Mouse (Mus musculus) brain, embryonic 14.5 days (tissue): ENCODE measurements at regions not wholly inside any gene's neighbourhood (a gene's known extent, or its start where the extent isn't known, plus 50 kb on each side); places are given as distances from the start of the nearest gene placed in this dataset.

Experiments used
- CTCF ChIP-seq: fragments of 200-500 bp; IDR thresholded peaks from 2 replicates; pipeline ENCODE4 v1.5.1; 2012; ENCODE audit warnings: inconsistent platforms, mild to moderate bottlenecking, moderate library complexity, borderline replicate concordance; ENCODE audit not compliant: insufficient read depth, insufficient read length; ENCODE audit errors: extremely low read depth
- POLR2A ChIP-seq: fragments of 200-500 bp; IDR thresholded peaks from 2 replicates; pipeline ENCODE4 v1.6.1; 2012; ENCODE audit warnings: mild to moderate bottlenecking, inconsistent platforms, borderline replicate concordance; ENCODE audit not compliant: poor library complexity, insufficient read depth, insufficient read length, severe bottlenecking; ENCODE audit errors: extremely low read depth

DNA sequence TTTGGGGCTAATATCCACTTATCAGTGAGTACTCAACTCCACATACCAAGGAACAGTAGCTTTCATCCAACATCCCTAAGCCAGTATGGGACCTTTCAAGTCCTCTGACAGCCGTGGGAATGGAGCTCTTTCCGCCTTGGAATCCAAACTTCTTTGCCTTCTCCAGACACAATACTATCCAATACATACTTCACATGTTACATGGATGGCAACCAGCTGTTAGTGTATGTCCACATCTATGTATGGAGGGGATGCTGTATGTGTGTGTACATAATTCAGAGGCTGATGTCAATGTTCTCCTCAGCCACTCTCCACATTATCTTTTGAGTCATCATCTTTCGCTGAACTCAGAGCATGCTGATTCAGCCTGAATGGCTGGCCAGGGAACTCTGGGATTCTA lies 79.8 kb upstream of the Sp4 start:
- TF ChIP-seq CTCF (no peak), POLR2A (no peak)
